Mouse (Mus musculus) heart, embryonic 16.5 days (tissue): ENCODE results near the gene Col5a1. TPM values are rescaled to one million over a fixed set of nuclear protein-coding genes. Genes with fewer than 3 reads are reported as not detected.

Experiments
- ATAC-seq: fragments of 200-750 bp; cut with Nextera tagmentation; replicated peaks from 2 replicates; pipeline ENCODE4 v1.8.0; 2017; ENCODE audit warnings: moderate number of reproducible peaks; ENCODE audit not compliant: insufficient read depth, low FRiP score; ENCODE audit errors: extremely low read depth
- H3K27ac ChIP-seq: fragments of 300-500 bp; sonication (generic); 2 replicates; pipeline ENCODE4 v1.5.1; 2014; ENCODE audit warnings: mild to moderate bottlenecking, low read length, control low read depth, moderate library complexity
- H3K27me3 ChIP-seq: fragments of 300-500 bp; sonication (generic); 2 replicates; pipeline ENCODE4 v1.6.1; 2014; ENCODE audit warnings: low read length, mixed read lengths; ENCODE audit not compliant: control insufficient read depth, insufficient read depth
- H3K36me3 ChIP-seq: fragments of 300-500 bp; sonication (generic); 2 replicates; pipeline ENCODE4 v1.6.1; 2014; ENCODE audit not compliant: control insufficient read depth, insufficient read depth
- H3K4me1 ChIP-seq: fragments of 300-500 bp; sonication (generic); 2 replicates; pipeline ENCODE4 v1.6.1; 2014; ENCODE audit warnings: low read length, mixed read lengths; ENCODE audit not compliant: control insufficient read depth, insufficient read depth
- H3K4me2 ChIP-seq: fragments of 300-500 bp; sonication (generic); 2 replicates; pipeline ENCODE4 v1.6.1; 2014; ENCODE audit warnings: low read depth, mild to moderate bottlenecking, control low read depth, low read length
- H3K4me3 ChIP-seq: fragments of 300-500 bp; sonication (generic); 2 replicates; pipeline ENCODE4 v1.5.1; 2014; ENCODE audit warnings: mild to moderate bottlenecking, control low read depth, low read length
- H3K9ac ChIP-seq: fragments of 300-500 bp; sonication (generic); 2 replicates; pipeline ENCODE4 v1.6.1; 2014; ENCODE audit warnings: low read length, control low read depth
- H3K9me3 ChIP-seq: fragments of 300-500 bp; sonication (generic); replicated peaks from 2 replicates; pipeline ENCODE4 v1.6.1; 2016; ENCODE audit warnings: low read length; ENCODE audit not compliant: control insufficient read depth
- WGBS: fragments of 180-500 bp; shearing (Covaris S2); extraction: QIAGEN DNeasy Blood & Tissue Kit; methylation state at CpG from one replicate; pipeline ENCODE4 v1.1.7; 2014; 5-methylcytosine and 5-hydroxymethylcytosine counted together
- polyA plus RNA-seq: library from polyadenylated mRNA; unstranded; fragments of >200 nt; fragmentation: Nextera tagmentation; extraction: Ambion mirVana; gene quantifications from 2 replicates; pipeline ENCODE4 v1.2.1, GENCODE M21; 2015

The Col5a1 gene
- polyA plus RNA-seq, 1 experiment from 2014 or later = 73.7 TPM

GRCm38 (mm10) chr2:27876724-27877504 is 9.3 kb upstream of the Col5a1 start:
- 76% methylated on average over 13 of the region's 13 CpGs for WGBS
- Histone ChIP-seq H3K9ac (no peak overlapping the region), H3K4me1 (peaks cover 3% of the 10 kb centered on the region; the same call in 1 of the 2 replicates), H3K27me3 (no peaks in the 10 kb centered on the region), H3K27ac (no peak overlapping the region), H3K9me3 (no peaks in the 10 kb centered on the region), H3K4me2 (no peak overlapping the region), H3K36me3 (no peaks in the 10 kb centered on the region), H3K4me3 (no peak overlapping the region)
- ATAC-seq = no peak

GRCm38 (mm10) chr2:27878066-27878465 is 8.2 kb upstream of the Col5a1 start:
- Histone ChIP-seq H3K4me1 (peaks cover 3% of the 10 kb centered on the region; the same call in 1 of the 2 replicates), H3K9ac (no peak overlapping the region), H3K4me3 (no peak overlapping the region), H3K9me3 (no peaks in the 10 kb centered on the region), H3K36me3 (no peaks in the 10 kb centered on the region), H3K27ac (no peak overlapping the region), H3K27me3 (no peaks in the 10 kb centered on the region), H3K4me2 (no peak overlapping the region)
- 75% methylated on average over 5 of the region's 5 CpGs for WGBS
- no peak for ATAC-seq

- Histone ChIP-seq H3K9ac (no peak overlapping the region), H3K4me3 (no peak overlapping the region), H3K27me3 (no peaks in the 10 kb centered on the region), H3K36me3 (no peaks in the 10 kb centered on the region), H3K9me3 (no peaks in the 10 kb centered on the region), H3K4me1 (peaks cover 8% of the 10 kb centered on the region; the same call in 1 of the 2 replicates), H3K27ac (no peak overlapping the region), H3K4me2 (no peak overlapping the region)
- no peak for ATAC-seq
- WGBS = 70% methylated on average over 7 of the region's 7 CpGs
These were observed 2.9 kb upstream of the Col5a1 start for GRCm38 (mm10) chr2:27883276-27883675.

GRCm38 (mm10) chr2:27885456-27886147 is 623 bp upstream of the Col5a1 start:
- Histone ChIP-seq H3K4me3 (peak overlapping the region; percentile 73), H3K27ac (peak overlapping the region; percentile 66), H3K36me3 (no peaks in the 10 kb centered on the region), H3K4me2 (peak overlapping the region; percentile 97), H3K4me1 (peaks cover 9% of the 10 kb centered on the region; the same call in 1 of the 2 replicates), H3K9me3 (no peaks in the 10 kb centered on the region), H3K27me3 (no peaks in the 10 kb centered on the region), H3K9ac (peak overlapping the region; percentile 83)
- ATAC-seq = peak; percentile 70
- WGBS = 12% methylated on average over 12 of the region's 12 CpGs

- H3K36me3 ChIP-seq = no peaks in the 10 kb centered on the region
- ATAC-seq = peak; percentile 4; the same call in 1 of the 2 replicates
- H3K9me3 ChIP-seq = no peaks in the 10 kb centered on the region
- peak overlapping the region; percentile 83 for H3K9ac ChIP-seq
- H3K4me3 ChIP-seq = peak overlapping the region; percentile 73
- no peaks in the 10 kb centered on the region for H3K27me3 ChIP-seq
- H3K27ac ChIP-seq = peak overlapping the region; percentile 79
- WGBS = under 1% methylated on average over 67 of the region's 67 CpGs
- peaks cover 9% of the 10 kb centered on the region; the same call in 1 of the 2 replicates for H3K4me1 ChIP-seq
- peak overlapping the region; percentile 97 for H3K4me2 ChIP-seq
These were observed 609 bp downstream of the Col5a1 start for GRCm38 (mm10) chr2:27886608-27887460.

- ATAC-seq = no peak
- peak overlapping the region; percentile 83 for H3K9ac ChIP-seq
- H3K36me3 ChIP-seq = no peaks in the 10 kb centered on the region
- H3K4me2 ChIP-seq = peak overlapping the region; percentile 97
- peak overlapping the region; percentile 73 for H3K4me3 ChIP-seq
- 25% methylated on average over 11 of the region's 11 CpGs for WGBS
- peaks cover 9% of the 10 kb centered on the region; the same call in 1 of the 2 replicates for H3K4me1 ChIP-seq
- H3K27ac ChIP-seq = peak overlapping the region; percentile 79
- no peaks in the 10 kb centered on the region for H3K27me3 ChIP-seq
- no peaks in the 10 kb centered on the region for H3K9me3 ChIP-seq
These were observed 1.4 kb downstream of the Col5a1 start for GRCm38 (mm10) chr2:27887461-27888264.

- Histone ChIP-seq H3K4me1 (peaks cover 9% of the 10 kb centered on the region; the same call in 1 of the 2 replicates), H3K4me3 (peak overlapping the region; percentile 73), H3K4me2 (peak overlapping the region; percentile 97), H3K9me3 (no peaks in the 10 kb centered on the region), H3K27ac (peak overlapping the region; percentile 79), H3K36me3 (no peaks in the 10 kb centered on the region), H3K9ac (peak overlapping the region; percentile 83), H3K27me3 (no peaks in the 10 kb centered on the region)
- 0 out of 2 replicates have a peak, but pooled peaks have one; percentile 10 for ATAC-seq
- WGBS = 16% methylated on average over 10 of the region's 10 CpGs
These were observed 2.6 kb downstream of the Col5a1 start for GRCm38 (mm10) chr2:27888603-27889545.
